Mouse (Mus musculus) olfactory bulb, adult 2 months (tissue): Measurements from ENCODE around the gene Zcrb1.

Experiments
- CTCF ChIP-seq: fragments of 200-500 bp; IDR thresholded peaks from 2 replicates; pipeline ENCODE4 v1.5.1; 2012; ENCODE audit warnings: low read depth, mild to moderate bottlenecking, low read length, moderate library complexity; ENCODE audit not compliant: insufficient read depth
- POLR2A ChIP-seq: fragments of 200-500 bp; IDR thresholded peaks from 2 replicates; pipeline ENCODE4 v1.6.1; 2012; ENCODE audit warnings: mild to moderate bottlenecking, low read depth, low read length, moderate library complexity; ENCODE audit not compliant: insufficient read depth

- TF ChIP-seq CTCF = no peak
- no peak for TF ChIP-seq POLR2A
Observed at GRCm38 (mm10) chr15:93371838-93372237, 26.3 kb downstream of the Zcrb1 start.
